Mouse (Mus musculus): ENCODE measurements at regions not wholly inside any gene's neighbourhood (a gene's known extent, or its start where the extent isn't known, plus 50 kb on each side); places are given as distances from the start of the nearest gene placed in this dataset.

DNA sequence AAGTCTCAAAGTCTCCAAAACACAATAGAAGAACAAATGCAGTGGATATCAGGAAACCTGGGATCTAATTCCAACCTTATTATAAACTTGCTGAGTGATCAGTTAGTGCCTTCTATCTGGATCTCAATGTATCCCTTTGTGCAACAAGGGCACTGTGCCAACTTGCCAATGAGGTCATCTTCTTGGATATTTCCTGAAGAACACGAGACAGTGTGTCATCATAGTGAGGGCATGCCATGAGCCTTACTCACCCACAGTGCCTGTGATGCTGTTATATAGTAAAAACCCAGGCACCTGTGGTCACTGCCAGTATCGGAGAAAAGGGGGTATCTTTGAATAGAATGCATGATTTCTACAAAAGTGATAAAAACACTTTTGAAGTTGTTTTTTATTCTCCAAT is 60.2 kb upstream of the Cd34 start:
- no peak for DNase-seq (ENCODE audit: low read depth, low spot score)
- 43% methylated on average over 2 of the region's 2 CpGs for WGBS

DNA sequence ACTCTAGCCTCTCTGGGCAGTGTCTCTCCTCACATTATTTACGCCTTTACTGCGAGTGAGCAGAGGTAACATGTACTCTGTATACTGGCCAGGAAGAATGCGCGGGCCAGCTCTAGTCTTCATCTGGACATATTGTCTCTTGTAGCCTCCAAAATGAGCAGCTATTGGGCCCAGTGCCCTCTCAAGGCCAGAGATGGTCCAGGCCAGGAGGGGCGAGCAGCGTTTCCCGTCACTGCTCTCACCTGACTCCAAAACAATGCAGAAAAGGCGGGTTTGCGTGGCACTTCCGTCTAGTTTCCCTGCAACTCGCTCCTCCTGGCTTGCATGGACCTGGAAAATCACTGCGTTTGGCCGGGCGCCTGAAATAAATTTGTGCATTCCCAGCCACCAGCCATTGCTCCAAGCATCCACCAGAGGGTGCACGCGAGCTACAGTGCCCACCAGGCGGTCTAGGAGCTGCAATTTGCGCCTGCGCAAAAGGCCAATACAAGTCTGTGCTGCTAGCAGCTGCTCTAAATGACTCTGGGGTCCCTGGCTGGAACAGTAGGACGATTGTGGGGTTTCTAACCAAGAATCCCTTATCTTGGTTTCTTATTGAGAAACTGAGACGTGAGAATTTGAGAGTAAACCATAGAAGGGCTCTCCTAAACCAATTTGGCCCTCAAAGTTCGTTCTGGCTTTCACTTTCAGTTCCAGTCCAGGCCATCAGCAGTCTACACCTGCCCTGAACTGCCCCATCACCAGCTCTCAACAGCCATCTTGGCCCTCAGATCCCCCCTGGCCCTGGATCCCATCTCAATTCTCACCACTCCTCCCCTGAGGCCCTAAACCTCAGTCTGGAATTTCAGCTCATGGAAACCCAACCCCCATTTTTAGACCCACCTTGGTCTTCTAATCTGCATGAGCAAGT is 59.0 kb upstream of the Cd34 start:
- peak; percentile 90 for DNase-seq (ENCODE audit: low read depth, low spot score)
- 9% methylated on average over 22 of the region's 22 CpGs for WGBS

DNA sequence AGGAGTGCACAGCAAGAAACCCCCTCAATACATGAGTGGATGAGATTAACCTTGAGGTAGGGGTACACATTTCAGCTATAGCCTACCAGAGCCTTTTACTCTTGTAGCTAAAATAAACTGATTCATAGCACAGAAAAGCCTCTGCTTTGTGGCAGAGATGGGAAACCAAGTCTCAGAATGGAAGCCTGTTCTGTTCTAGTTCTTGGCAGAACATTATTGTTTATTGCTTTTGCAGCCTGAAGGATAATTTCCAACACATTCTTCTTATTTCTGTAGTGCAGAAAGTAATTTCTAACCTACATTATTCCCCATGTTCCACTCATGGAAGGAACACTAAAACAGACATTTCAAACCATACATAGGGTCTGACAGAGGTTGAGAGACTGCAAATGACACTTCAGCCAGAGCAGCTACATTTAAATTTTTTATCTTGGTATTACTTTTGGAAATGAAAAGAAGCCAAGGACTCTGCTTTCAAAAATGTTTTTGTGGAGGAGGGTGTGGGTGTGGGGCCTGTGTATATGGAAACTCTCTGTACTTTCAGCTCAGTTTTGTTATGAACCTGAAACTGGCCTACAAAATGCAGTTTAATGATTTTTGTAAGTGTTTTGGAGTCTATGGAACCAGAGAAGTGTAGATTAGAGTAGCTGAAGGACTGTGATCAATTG is 56.9 kb upstream of the Cd34 start:
- DNase-seq (ENCODE audit: low read depth, low spot score): no peak

DNA sequence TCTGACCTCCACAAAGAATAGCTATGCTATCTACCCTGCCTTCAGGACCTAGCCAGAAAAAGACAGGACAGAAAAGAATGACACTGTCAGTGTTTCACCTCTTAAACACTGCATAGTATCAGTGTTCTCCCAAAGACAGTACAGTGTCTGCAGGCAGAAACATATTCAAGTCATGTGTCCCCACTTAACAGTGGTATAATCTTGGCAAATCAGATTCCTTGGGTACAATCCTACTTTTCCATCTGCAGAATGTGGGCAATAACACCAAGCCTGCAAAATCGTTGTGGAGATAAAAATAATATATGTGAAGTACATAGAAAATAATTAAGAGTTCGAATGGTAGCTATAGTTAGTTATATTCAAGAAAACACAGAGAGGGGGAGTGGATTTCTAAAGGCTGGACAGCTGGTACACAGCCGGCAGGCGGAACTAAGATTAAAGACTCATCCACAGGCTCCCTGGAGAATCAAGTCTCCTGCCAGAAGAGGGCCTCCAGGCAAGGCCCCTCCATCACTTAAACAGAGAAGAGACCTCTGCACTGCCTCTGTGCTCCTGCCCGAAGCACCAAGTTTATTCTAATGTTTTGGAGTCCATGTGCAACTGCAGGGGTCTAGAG is 53.4 kb upstream of the Cd34 start:
- WGBS: 58% methylated on average over 5 of the region's 5 CpGs
- no peak for DNase-seq (ENCODE audit: low read depth, low spot score)

DNA sequence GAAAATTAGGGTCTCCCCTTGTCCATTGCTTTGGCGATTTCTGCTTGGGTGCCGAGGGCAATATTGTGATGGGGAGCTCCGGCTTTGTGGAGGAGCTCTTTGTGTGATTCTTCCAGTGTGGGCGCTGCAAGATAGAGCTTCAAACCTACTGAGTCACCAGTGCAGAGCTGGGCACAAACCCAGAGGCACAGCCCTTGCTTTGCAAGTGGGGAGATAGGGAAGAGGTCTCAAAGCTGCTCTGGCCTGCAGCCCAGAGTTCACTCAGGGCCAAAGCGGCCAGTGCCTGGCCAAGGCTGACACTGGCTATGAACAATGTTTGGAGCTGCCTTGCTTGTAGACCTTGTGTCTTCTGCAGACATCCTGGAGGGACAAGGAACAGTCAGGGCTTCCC is 52.9 kb upstream of the Cd34 start:
- 72% methylated on average over 5 of the region's 5 CpGs for WGBS
- DNase-seq (ENCODE audit: low read depth, low spot score): no peak

All from large intestine, adult 2 months (tissue).